Mouse (Mus musculus): ENCODE data around the gene Cdc42bpa. TPM values are rescaled to one million over a fixed set of nuclear protein-coding genes. Genes with fewer than 3 reads are reported as not detected.

Gene Cdc42bpa
- polyA plus RNA-seq, 1 experiment from 2014 or later = 19.7 TPM

DNA sequence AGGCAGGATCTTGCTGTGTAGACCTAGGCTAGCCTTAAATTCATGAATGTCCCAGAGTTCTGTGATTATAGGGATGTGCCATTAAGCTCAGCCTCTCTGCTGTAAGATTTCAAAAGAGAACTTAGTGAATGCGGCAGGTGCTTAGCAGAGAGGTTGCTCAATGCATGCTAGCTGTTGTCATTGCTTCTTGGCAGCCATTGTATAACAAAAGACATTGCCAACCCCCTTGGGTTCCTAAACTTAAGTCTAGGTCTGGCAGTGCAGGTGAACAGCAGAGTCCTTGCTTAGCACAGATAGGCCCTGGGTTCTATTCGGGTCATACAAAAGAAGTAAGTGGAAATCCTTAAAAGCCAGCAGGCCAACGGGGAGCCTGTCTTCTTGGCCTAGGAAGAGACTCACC is 7.0 kb upstream of the Cdc42bpa start:
- Histone ChIP-seq H3K9me3 (ENCODE audit: control insufficient read depth, low read length) (no peaks in the 10 kb centered on the region), H3K9ac (ENCODE audit: low read depth, low read length) (no peak overlapping the region), H3K27ac (ENCODE audit: low read depth, low read length) (no peak overlapping the region), H3K4me3 (ENCODE audit: low read length) (no peak overlapping the region), H3K4me2 (replicated peaks; ENCODE audit: low read depth, low read length) (no peak overlapping the region), H3K36me3 (ENCODE audit: control insufficient read depth, insufficient read depth, low read length) (no peaks in the 10 kb centered on the region), H3K27me3 (ENCODE audit: control insufficient read depth, insufficient read depth, low read length) (no peaks in the 10 kb centered on the region), H3K4me1 (ENCODE audit: control insufficient read depth, insufficient read depth, low read length) (no peaks in the 10 kb centered on the region; the same call in 1 of the 2 replicates)
- no peak for ATAC-seq (ENCODE audit: low FRiP score, low TSS enrichment)
- 87% methylated on average over 3 of the region's 3 CpGs for WGBS

- Histone ChIP-seq H3K36me3 (ENCODE audit: control insufficient read depth, insufficient read depth, low read length) (no peaks in the 10 kb centered on the region), H3K9ac (ENCODE audit: low read depth, low read length) (no peak overlapping the region), H3K27ac (ENCODE audit: low read depth, low read length) (no peak overlapping the region), H3K4me3 (ENCODE audit: low read length) (no peak overlapping the region), H3K27me3 (ENCODE audit: control insufficient read depth, insufficient read depth, low read length) (no peaks in the 10 kb centered on the region), H3K4me2 (replicated peaks; ENCODE audit: low read depth, low read length) (no peak overlapping the region), H3K9me3 (ENCODE audit: control insufficient read depth, low read length) (no peaks in the 10 kb centered on the region), H3K4me1 (ENCODE audit: control insufficient read depth, insufficient read depth, low read length) (peaks cover 9% of the 10 kb centered on the region)
- 71% methylated on average over 3 of the region's 3 CpGs for WGBS
- ATAC-seq (ENCODE audit: low FRiP score, low TSS enrichment) = no peak
Observed at GRCm38 (mm10) chr1:179957431-179957830, 2.8 kb upstream of the Cdc42bpa start.

- 4% methylated on average over 32 of the region's 41 CpGs for WGBS
- H3K4me2 ChIP-seq (replicated peaks; ENCODE audit: low read depth, low read length) = peak overlapping the region; percentile 82
- H3K36me3 ChIP-seq (ENCODE audit: control insufficient read depth, insufficient read depth, low read length) = no peaks in the 10 kb centered on the region
- peak overlapping the region; percentile 93 for H3K27ac ChIP-seq (ENCODE audit: low read depth, low read length)
- no peaks in the 10 kb centered on the region for H3K27me3 ChIP-seq (ENCODE audit: control insufficient read depth, insufficient read depth, low read length)
- no peaks in the 10 kb centered on the region for H3K9me3 ChIP-seq (ENCODE audit: control insufficient read depth, low read length)
- peak overlapping the region; percentile 85 for H3K4me3 ChIP-seq (ENCODE audit: low read length)
- peaks cover 15% of the 10 kb centered on the region for H3K4me1 ChIP-seq (ENCODE audit: control insufficient read depth, insufficient read depth, low read length)
- no peak; the same call in none of the 2 replicates for ATAC-seq (ENCODE audit: low FRiP score, low TSS enrichment)
- peak overlapping the region; percentile 95 for H3K9ac ChIP-seq (ENCODE audit: low read depth, low read length)
Observed at GRCm38 (mm10) chr1:179958871-179959720, 1.2 kb upstream of the Cdc42bpa start.

GRCm38 (mm10) chr1:179960543-179960876 is 238 bp downstream of the Cdc42bpa start:
- H3K9ac ChIP-seq (ENCODE audit: low read depth, low read length) = peak overlapping the region; percentile 95
- no peak for ATAC-seq (ENCODE audit: low FRiP score, low TSS enrichment)
- peak overlapping the region; percentile 93 for H3K27ac ChIP-seq (ENCODE audit: low read depth, low read length)
- under 1% methylated on average over 9 of the region's 9 CpGs for WGBS
- no peaks in the 10 kb centered on the region for H3K27me3 ChIP-seq (ENCODE audit: control insufficient read depth, insufficient read depth, low read length)
- peaks cover 15% of the 10 kb centered on the region for H3K4me1 ChIP-seq (ENCODE audit: control insufficient read depth, insufficient read depth, low read length)
- H3K9me3 ChIP-seq (ENCODE audit: control insufficient read depth, low read length) = no peaks in the 10 kb centered on the region
- H3K36me3 ChIP-seq (ENCODE audit: control insufficient read depth, insufficient read depth, low read length) = no peaks in the 10 kb centered on the region
- H3K4me2 ChIP-seq (replicated peaks; ENCODE audit: low read depth, low read length) = peak overlapping the region; percentile 82
- peak overlapping the region; percentile 85 for H3K4me3 ChIP-seq (ENCODE audit: low read length)

GRCm38 (mm10) chr1:179960882-179961698 is 818 bp downstream of the Cdc42bpa start:
- H3K4me2 ChIP-seq (replicated peaks; ENCODE audit: low read depth, low read length) = peak overlapping the region; percentile 82
- H3K9ac ChIP-seq (ENCODE audit: low read depth, low read length) = peak overlapping the region; percentile 34; the same call in 1 of the 2 replicates
- no peak overlapping the region for H3K27ac ChIP-seq (ENCODE audit: low read depth, low read length)
- H3K27me3 ChIP-seq (ENCODE audit: control insufficient read depth, insufficient read depth, low read length) = no peaks in the 10 kb centered on the region
- no peaks in the 10 kb centered on the region for H3K36me3 ChIP-seq (ENCODE audit: control insufficient read depth, insufficient read depth, low read length)
- 3% methylated on average over 16 of the region's 16 CpGs for WGBS
- peak overlapping the region; percentile 85 for H3K4me3 ChIP-seq (ENCODE audit: low read length)
- H3K9me3 ChIP-seq (ENCODE audit: control insufficient read depth, low read length) = no peaks in the 10 kb centered on the region
- H3K4me1 ChIP-seq (ENCODE audit: control insufficient read depth, insufficient read depth, low read length) = peaks cover 15% of the 10 kb centered on the region
- ATAC-seq (ENCODE audit: low FRiP score, low TSS enrichment) = no peak

DNA sequence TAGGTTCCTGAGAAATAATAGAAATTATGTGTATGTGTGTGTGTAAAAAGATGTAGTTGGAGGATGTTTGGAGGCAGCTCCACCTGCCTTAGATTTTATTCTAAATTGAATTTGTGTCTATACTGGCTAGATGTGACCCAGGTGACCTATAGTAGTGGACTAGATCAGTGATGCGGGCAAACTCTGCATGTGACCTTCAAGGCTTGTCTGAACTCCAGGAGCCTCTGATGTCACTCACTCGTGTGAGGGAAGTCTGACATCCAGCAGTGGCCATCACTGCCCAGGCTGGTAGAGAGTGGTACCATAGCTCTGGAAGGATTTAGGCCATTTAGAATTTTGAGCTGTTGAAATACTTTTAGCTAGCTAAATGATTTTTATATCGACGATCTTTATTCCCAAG is 1.5 kb downstream of the Cdc42bpa start:
- Histone ChIP-seq H3K4me1 (ENCODE audit: control insufficient read depth, insufficient read depth, low read length) (peaks cover 15% of the 10 kb centered on the region), H3K27ac (ENCODE audit: low read depth, low read length) (no peak overlapping the region), H3K27me3 (ENCODE audit: control insufficient read depth, insufficient read depth, low read length) (no peaks in the 10 kb centered on the region), H3K9ac (ENCODE audit: low read depth, low read length) (peak overlapping the region; percentile 34; the same call in 1 of the 2 replicates), H3K9me3 (ENCODE audit: control insufficient read depth, low read length) (no peaks in the 10 kb centered on the region), H3K36me3 (ENCODE audit: control insufficient read depth, insufficient read depth, low read length) (no peaks in the 10 kb centered on the region), H3K4me3 (ENCODE audit: low read length) (peak overlapping the region; percentile 85), H3K4me2 (replicated peaks; ENCODE audit: low read depth, low read length) (peak overlapping the region; percentile 82)
- 41% methylated on average over 4 of the region's 4 CpGs for WGBS
- no peak for ATAC-seq (ENCODE audit: low FRiP score, low TSS enrichment)

GRCm38 (mm10) chr1:179969776-179970428 is 9.6 kb downstream of the Cdc42bpa start:
- no peak overlapping the region for H3K27ac ChIP-seq (ENCODE audit: low read depth, low read length)
- no peaks in the 10 kb centered on the region for H3K36me3 ChIP-seq (ENCODE audit: control insufficient read depth, insufficient read depth, low read length)
- no peaks in the 10 kb centered on the region for H3K9me3 ChIP-seq (ENCODE audit: control insufficient read depth, low read length)
- H3K4me1 ChIP-seq (ENCODE audit: control insufficient read depth, insufficient read depth, low read length) = peaks cover 8% of the 10 kb centered on the region; the same call in 1 of the 2 replicates
- H3K4me2 ChIP-seq (replicated peaks; ENCODE audit: low read depth, low read length) = no peak overlapping the region
- H3K4me3 ChIP-seq (ENCODE audit: low read length) = no peak overlapping the region
- no peaks in the 10 kb centered on the region for H3K27me3 ChIP-seq (ENCODE audit: control insufficient read depth, insufficient read depth, low read length)
- WGBS = 70% methylated on average over 5 of the region's 5 CpGs
- H3K9ac ChIP-seq (ENCODE audit: low read depth, low read length) = no peak overlapping the region
- no peak for ATAC-seq (ENCODE audit: low FRiP score, low TSS enrichment)

DNA sequence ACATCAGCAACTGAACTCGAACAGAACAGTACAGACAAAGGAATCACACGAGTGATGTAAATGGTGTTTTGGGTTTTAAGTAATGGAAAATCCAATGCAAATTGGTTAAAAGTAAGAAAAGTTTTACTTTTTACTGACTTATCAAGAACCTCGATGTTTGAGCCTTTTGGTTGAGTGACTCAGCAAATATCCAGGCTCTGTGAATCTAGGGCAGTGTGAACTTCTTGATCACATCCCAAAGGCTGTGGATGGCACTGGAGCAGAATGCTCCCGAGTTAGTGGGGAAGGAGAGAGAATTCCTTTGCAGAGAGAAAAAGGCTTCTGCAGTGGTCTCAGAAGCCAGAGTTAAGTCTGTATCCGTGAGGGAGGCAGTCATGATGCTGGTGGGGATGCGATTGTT is 14.7 kb downstream of the Cdc42bpa start:
- Histone ChIP-seq H3K9ac (ENCODE audit: low read depth, low read length) (no peak overlapping the region), H3K27ac (ENCODE audit: low read depth, low read length) (no peak overlapping the region), H3K9me3 (ENCODE audit: control insufficient read depth, low read length) (no peaks in the 10 kb centered on the region), H3K4me2 (replicated peaks; ENCODE audit: low read depth, low read length) (no peak overlapping the region), H3K4me3 (ENCODE audit: low read length) (no peak overlapping the region), H3K4me1 (ENCODE audit: control insufficient read depth, insufficient read depth, low read length) (peaks cover 15% of the 10 kb centered on the region), H3K36me3 (ENCODE audit: control insufficient read depth, insufficient read depth, low read length) (no peaks in the 10 kb centered on the region), H3K27me3 (ENCODE audit: control insufficient read depth, insufficient read depth, low read length) (no peaks in the 10 kb centered on the region)
- WGBS = 85% methylated on average over 6 of the region's 6 CpGs
- ATAC-seq (ENCODE audit: low FRiP score, low TSS enrichment) = no peak
